Mouse (Mus musculus) spleen, adult 12 weeks (tissue): ENCODE measurements around the gene Atf4.

Experiments
- DNase-seq: peaks from one replicate; pipeline ENCODE4 v3.0.0; 2022; ENCODE audit warnings: low spot score

Atf4 gene

GRCm38 (mm10) chr15:80249672-80250071, 5.3 kb upstream of the Atf4 start:
- no peak for DNase-seq

- DNase-seq: no peak
Measured at GRCm38 (mm10) chr15:80250586-80250985, 4.4 kb upstream of the Atf4 start.

- no peak for DNase-seq
Measured at GRCm38 (mm10) chr15:80253530-80253929, 1.5 kb upstream of the Atf4 start.

- no peak for DNase-seq
Measured at GRCm38 (mm10) chr15:80254207-80254606, 777 bp upstream of the Atf4 start.

- DNase-seq: peak; percentile 71
Measured at GRCm38 (mm10) chr15:80255646-80256121, 700 bp downstream of the Atf4 start.

GRCm38 (mm10) chr15:80256242-80256641, 1.3 kb downstream of the Atf4 start:
- no peak for DNase-seq

GRCm38 (mm10) chr15:80256656-80257601, 1.9 kb downstream of the Atf4 start:
- no peak for DNase-seq

GRCm38 (mm10) chr15:80257602-80258239, 2.7 kb downstream of the Atf4 start:
- DNase-seq: no peak

GRCm38 (mm10) chr15:80258240-80259170, 3.5 kb downstream of the Atf4 start:
- DNase-seq: peak; percentile 63

- DNase-seq: no peak
Measured at GRCm38 (mm10) chr15:80259406-80260045, 4.5 kb downstream of the Atf4 start.

- peak; percentile 77 for DNase-seq
Measured at GRCm38 (mm10) chr15:80260677-80261076, 5.7 kb downstream of the Atf4 start.

- no peak for DNase-seq
Measured at GRCm38 (mm10) chr15:80261100-80261499, 6.1 kb downstream of the Atf4 start.

GRCm38 (mm10) chr15:80263610-80264575, 8.9 kb downstream of the Atf4 start, which contains the start of gene Rps19bp1:
Gene Rps19bp1 (minus strand): TSS chr15:80264315.
- peak; percentile 90 for DNase-seq

GRCm38 (mm10) chr15:80266281-80266680, 11.3 kb downstream of the Atf4 start:
- peak; percentile 43 for DNase-seq

GRCm38 (mm10) chr15:80271858-80272396, 16.9 kb downstream of the Atf4 start:
- DNase-seq: no peak

- DNase-seq: no peak
Measured at GRCm38 (mm10) chr15:80277107-80277506, 22.1 kb downstream of the Atf4 start.

GRCm38 (mm10) chr15:80277625-80278024, 22.6 kb downstream of the Atf4 start:
- no peak for DNase-seq

- no peak for DNase-seq
Measured at GRCm38 (mm10) chr15:80278121-80278759, 23.3 kb downstream of the Atf4 start.

- DNase-seq: no peak
Measured at GRCm38 (mm10) chr15:80279053-80279452, 24.1 kb downstream of the Atf4 start.
